Mouse (Mus musculus): ENCODE measurements around the gene Nfix.

Gene Nfix

GRCm38 (mm10) chr8:84668081-84668480 is 132.1 kb downstream of the Nfix start:
- no peak for DNase-seq (ENCODE audit: low spot score in 2 of 2)

- DNase-seq (ENCODE audit: low spot score in 2 of 2): no peak
Observed at GRCm38 (mm10) chr8:84665385-84665893, 134.7 kb downstream of the Nfix start.

- DNase-seq (ENCODE audit: low spot score in 2 of 2): peak; percentile 62 to 81
Observed at GRCm38 (mm10) chr8:84664566-84665384, 135.4 kb downstream of the Nfix start.

GRCm38 (mm10) chr8:84663483-84664327 is 136.4 kb downstream of the Nfix start:
- peak; percentile 90 to 96 for DNase-seq (ENCODE audit: low spot score in 2 of 2)

- DNase-seq (ENCODE audit: low spot score in 2 of 2): peak; percentile 71 to 86
Observed at GRCm38 (mm10) chr8:84662581-84663065, 137.5 kb downstream of the Nfix start, which contains the start of gene Ier2. TSS of gene Ier2 (minus strand) at chr8:84662852.

- peak in 1 of 2 experiments; percentile 54 for DNase-seq (ENCODE audit: low spot score in 2 of 2)
Observed at GRCm38 (mm10) chr8:84661961-84662571, 138.1 kb downstream of the Nfix start.

- DNase-seq (ENCODE audit: low spot score in 2 of 2): peak in 1 of 2 experiments; percentile 36
Observed at GRCm38 (mm10) chr8:84661458-84661871, 138.7 kb downstream of the Nfix start.

- no peak for DNase-seq (ENCODE audit: low spot score in 2 of 2)
Observed at GRCm38 (mm10) chr8:84660819-84661457, 139.2 kb downstream of the Nfix start.

GRCm38 (mm10) chr8:84659936-84660818 is 140.0 kb downstream of the Nfix start:
- no peak for DNase-seq (ENCODE audit: low spot score in 2 of 2)

- no peak for DNase-seq (ENCODE audit: low spot score in 2 of 2)
Observed at GRCm38 (mm10) chr8:84658951-84659350, 141.2 kb downstream of the Nfix start.

GRCm38 (mm10) chr8:84657680-84658079 is 142.5 kb downstream of the Nfix start:
- no peak for DNase-seq (ENCODE audit: low spot score in 2 of 2)

GRCm38 (mm10) chr8:84657203-84657602 is 142.9 kb downstream of the Nfix start:
- no peak for DNase-seq (ENCODE audit: low spot score in 2 of 2)

GRCm38 (mm10) chr8:84656641-84657126 is 143.5 kb downstream of the Nfix start:
- DNase-seq (ENCODE audit: low spot score in 2 of 2): peak in 1 of 2 experiments; percentile 25

GRCm38 (mm10) chr8:84656191-84656525 is 144.0 kb downstream of the Nfix start:
- DNase-seq (ENCODE audit: low spot score in 2 of 2): no peak

- DNase-seq (ENCODE audit: low spot score in 2 of 2): no peak
Observed at GRCm38 (mm10) chr8:84655336-84656190, 144.6 kb downstream of the Nfix start.

GRCm38 (mm10) chr8:84654597-84654996 is 145.5 kb downstream of the Nfix start:
- DNase-seq (ENCODE audit: low spot score in 2 of 2): no peak

- no peak for DNase-seq (ENCODE audit: low spot score in 2 of 2)
Observed at GRCm38 (mm10) chr8:84653092-84653631, 147.0 kb downstream of the Nfix start.

- DNase-seq (ENCODE audit: low spot score in 2 of 2): no peak
Observed at GRCm38 (mm10) chr8:84650213-84650612, 149.9 kb downstream of the Nfix start.
